Mouse (Mus musculus) spleen, postnatal 4 days (tissue): ENCODE data around the gene Syngr4.
"Not testable (repeated sequence)": the region's sequence is repeated elsewhere in the genome, so short reads cannot be mapped to it uniquely, and the experiment has no call there.

Experiments used
- DNase-seq, 2 experiments: peaks; one replicate each; pipeline ENCODE4 v3.0.0; 2022; ENCODE audit warnings: low spot score in 2 of 2

Gene Syngr4

DNA sequence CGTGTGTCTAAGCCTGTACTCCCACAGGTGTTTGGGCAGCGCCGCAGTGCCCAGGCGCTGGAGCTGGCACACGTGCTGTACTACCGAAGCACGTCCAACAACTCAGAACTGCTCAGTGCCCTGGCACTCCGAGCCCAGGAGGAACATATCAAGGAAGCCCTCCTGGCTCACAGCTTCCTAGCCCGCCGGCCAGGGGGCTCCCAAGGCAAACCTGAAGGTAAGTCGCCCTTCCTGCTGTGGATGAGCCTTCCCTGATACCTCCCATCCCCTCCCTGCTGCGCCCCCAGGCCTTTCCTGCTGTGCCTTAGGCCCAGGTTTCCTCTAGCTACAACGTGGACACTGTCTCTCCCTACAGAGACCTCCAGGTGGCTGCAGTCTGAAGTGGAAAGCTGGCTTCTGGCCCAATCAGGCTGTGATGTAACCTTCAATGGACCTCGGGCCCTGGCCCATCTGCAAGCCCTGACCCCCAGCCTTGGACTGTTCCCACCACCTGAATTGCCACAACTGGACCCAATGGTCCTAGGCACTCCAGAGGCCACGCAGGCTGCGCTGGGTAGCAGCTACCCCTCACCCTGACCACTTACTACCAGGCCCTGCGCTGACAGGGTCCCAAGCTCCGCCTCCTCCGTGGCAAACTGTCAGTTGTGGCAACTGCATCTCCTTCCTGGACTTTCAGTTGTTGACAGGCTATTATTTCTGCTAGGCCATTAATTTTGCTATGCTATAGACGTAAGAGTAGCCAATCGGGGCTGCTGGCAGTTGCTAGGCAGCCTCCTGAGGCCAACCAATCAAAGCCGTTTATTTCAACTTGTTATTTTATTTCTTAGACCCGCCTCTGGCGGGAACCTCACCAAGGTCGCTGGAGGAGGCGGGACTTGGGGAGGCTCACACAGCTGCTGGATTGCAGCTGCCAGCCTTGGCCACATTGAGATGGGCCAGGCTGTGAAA is 19.8 kb upstream of the Syngr4 start:
- DNase-seq: peak; percentile 82 to 86

DNA sequence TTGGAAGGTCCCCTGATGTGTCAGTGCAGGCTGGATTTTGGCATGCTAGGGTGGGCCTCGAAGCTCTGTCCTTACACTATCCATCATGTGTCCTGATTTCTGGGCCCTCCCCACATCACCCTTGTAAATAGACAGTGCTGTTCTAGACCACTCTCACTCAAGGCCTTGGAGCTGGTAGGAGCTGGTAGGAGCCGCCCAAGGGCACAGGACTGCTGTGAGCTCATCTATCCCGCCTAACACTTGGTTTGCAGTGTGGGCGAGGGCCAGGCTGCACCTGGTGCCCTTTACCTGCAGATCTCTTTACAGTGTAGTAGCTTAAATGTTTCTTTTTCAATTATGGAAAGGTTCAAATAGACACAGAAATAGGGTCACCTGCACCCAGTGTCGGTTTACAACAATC is 18.5 kb upstream of the Syngr4 start:
- no peak for DNase-seq

DNA sequence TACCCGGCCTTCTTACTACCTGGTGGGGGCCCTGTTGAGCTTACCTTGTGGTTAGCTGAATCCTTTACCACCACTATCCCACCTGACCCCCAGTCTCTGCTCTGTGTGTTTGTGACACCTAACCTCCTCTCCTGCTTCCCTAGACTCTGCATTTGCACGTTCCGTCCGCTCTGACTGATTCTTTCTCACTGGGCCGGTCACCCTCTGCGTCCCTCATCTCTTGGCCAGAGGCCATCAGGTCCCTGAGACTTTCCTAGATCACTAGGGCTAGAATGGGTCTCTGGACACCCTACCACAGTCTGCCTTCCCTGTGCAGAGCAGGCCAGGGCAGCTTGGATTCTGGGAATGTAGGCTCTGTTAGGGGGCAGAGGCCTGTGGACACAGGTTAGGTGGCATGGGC is 17.6 kb upstream of the Syngr4 start:
- no peak for DNase-seq

DNA sequence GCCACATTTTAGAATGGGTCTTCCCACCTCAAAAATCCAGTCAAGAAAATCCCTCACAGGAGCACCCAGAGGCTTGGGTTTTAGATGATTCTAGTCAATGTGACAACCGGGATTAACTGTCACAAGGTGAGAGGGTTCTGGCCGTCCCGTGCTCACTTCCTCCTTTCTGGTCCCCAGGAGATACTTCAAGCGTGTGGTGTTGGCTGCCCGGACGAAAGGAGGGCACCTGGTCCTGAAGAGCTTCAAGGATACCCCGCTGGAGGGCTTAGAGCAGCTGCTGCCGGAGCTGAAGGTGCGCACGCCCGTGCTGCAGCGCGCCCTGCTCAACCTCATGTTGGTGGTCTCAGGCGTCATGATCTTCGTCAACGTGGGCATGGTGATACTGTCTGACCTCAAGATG is 12.6 kb upstream of the Syngr4 start:
- no peak for DNase-seq

DNA sequence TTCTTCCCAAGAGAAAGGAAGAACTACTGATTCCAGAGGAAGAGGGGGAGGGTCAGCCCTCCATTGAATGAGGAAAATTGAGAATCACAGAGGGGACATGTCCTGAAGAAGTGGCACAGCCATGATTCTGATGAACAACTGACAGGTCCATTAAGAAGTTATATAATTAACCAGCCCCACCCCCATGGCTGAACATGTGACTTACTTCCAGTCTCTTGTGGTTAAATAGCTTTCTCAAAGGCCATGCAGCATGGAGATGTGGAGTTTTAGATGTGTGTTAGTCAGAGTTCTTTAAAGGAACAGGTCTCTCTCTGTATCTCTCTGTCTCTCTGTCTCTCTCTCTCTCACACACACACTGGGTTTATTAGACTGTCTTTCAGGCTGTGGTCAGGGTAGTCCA is 11.9 kb upstream of the Syngr4 start:
- no peak for DNase-seq

DNA sequence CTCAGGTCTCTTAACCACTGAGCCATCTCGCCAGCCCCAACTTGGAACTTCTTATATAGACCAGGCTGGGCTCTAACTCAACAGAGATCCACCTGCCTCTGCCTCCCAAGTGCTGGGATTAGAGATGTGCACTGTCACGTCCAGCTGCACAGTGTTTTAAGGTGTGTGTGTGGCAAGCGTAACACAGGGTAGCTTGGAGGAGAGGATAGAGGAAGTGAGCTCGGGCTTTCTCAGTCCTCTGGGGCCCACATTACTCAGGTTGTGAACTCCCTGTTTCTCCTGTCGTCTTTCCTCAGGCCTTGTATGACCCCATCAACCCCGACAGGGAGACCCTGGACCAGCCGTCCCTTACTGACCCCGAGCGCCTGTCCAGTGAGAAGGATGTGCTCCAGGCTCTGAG is 10.1 kb upstream of the Syngr4 start:
- DNase-seq: no peak

DNA sequence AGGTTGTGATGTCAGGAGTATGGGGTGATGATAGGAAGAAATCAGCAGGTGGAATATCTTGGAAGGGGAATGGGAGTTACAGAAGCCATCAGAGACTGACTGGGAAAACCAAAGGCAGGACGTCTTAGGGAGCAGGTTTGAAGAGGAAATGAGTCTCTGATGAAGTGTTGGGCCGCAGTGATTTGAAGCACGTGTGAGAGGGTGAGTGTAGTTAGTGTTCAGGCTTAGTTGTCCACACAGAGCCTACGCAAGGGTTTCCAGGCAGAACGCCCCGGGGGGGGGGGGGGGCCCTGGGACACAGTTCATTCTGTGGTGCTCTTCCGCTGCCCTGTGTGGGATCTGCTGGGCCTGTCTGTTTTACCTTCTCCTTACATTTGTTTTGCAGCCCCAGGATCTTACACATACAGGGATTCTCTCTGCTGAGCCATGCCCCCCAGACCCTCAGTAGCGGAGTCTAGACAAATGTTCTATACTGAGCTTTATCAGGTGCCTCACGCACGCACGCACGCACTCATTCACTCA is 6.0 kb upstream of the Syngr4 start:
- DNase-seq: no peak

DNA sequence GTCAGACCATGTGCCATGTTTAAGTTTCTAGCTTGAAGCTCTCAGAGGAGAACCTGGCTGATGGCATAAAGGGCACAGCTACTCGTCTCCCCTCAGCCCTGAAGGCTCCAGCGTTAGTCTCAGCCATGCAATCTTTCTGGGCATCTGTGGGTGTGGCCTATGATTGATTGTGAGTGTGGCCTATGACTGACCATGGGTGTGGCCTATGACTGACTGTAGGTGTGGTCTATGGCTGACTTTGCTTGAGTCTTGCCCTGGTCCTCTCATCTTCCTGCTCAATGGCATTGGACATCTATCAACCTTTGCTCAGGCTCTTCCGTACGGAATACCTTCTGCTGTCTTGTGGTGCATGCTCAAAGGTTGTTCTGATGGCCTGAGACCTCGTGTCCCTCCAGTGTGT is 5.0 kb upstream of the Syngr4 start:
- peak in 1 of 2 experiments; percentile 61 for DNase-seq

DNA sequence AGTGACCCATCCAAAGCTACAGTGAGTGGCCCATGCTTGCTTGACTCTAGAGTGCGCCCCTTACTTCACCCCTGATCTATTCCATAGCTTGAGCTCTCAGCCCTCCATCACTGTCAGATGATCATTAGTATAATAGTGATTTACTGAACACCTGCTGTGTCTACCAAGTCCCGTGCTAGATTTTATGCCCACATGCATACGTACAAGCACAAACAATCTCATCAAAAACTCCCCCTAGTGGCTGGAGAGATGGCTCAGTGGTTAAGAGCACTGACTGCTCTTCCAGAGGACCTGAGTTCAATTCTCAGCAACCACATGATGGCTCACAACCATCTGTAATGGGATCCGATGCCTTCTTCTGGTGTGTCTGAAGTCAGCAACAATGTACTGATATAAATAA is 1.6 kb upstream of the Syngr4 start:
- DNase-seq: not testable (repeated sequence)

DNA sequence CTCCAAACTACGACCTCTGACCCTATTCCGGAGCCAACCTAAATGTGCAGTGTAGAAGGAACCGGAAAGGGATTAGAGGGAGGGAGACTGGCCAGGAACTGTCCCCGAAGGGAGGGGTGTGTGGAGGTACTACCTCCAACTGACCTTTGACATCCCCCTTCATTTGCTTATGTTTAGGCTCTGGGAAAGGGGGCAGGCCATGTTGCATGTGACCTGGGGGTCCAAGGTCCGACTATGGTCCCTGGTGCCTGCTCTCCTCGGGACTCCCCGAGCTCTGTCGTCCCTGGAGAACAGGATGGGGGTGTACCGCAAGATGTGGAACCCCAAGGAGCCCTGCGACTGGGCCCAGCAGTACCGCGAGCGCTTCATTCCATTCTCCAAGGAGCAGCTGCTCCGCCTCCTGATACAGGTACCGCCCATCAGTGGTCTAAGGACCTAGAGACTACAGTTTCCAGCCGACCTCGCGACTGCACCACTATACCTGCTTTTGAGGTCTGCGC is 794 bp upstream of the Syngr4 start:
- peak; percentile 60 to 83 for DNase-seq

DNA sequence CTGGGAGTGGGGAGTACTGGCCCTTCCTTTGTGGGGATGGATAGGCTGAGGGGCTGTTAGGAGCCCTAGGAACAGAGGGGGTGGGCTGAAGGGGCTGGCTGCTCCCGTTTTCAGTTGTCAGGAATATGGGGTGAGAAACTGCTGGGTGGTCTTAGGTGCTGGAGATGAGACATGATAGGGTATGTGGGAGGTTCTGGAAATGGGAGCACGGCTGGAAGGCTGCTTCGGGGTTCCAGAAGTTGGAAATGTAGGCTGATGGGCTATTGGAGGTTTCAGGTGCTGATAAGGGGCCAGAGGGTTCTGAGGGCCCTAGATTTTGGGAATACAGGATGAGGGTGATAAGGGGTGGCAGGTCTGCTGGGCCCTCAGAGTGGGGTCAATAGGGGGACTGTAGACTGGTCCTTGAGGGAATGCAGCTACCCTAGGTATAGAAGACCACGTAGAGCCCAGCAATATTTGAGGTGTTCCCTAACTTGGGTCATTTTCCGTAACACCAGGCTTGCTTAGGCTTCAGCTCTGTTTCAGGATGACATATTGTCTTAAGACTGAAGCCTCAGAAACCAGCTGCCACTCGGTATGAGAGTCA is 490 bp downstream of the Syngr4 start:
- no peak for DNase-seq

DNA sequence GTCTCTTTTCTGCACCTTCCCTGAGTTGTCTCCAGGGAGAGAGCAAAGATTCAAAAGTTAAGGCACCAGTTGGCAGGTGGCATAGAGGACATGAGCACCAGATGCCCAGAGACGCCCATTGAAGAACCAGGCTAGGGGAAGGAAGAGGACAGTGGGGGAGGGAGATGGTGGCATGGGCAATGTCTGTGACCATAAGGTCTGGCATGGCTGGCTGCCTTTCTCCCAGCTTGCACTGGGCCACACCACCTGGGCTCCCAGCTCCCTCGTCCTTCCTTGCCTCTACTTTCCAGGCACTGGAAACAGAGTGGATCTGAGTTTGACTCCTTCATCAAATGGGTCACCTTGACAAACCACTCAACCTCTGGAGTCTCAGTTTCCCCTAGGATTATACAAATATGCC is 3.9 kb downstream of the Syngr4 start:
- no peak for DNase-seq

DNA sequence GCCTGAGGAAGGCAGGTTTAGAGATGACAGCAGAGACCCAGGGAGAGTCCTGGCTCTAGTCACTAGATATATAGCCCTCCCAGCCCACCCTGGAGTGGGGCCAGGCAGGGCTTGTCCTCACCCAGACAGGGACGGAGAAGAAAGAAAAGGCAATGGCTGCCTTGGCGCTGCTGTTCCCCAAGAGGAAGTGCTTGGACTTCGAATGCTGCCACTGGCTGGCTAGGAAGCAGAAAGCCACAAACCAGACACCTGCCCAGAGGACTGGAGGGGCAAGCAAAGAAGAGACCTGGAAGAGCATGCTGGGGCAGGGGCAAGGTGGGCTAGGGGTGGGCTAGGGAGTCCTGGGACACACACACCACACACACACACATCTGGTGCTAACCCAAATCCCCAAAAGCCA is 9.3 kb downstream of the Syngr4 start:
- no peak for DNase-seq

DNA sequence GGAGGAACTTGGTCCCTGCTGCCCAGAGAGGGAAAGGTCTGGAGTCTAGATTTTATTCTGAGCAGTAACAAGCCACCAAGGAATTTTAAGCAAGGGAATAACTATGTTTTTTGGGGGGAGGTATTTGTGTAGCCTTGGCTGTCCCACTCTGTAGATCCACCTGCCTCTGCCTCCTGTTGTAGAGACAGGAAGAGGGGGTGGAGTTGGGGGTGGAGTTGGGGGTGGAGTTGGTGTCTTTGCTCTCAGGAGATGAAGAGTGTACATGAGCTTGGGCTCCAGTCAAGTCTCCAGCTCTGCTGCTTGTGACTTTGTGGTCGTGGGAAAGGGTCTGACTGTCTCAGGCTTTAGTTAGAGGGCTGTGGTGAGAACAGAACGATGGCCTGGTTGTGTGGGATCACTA is 15.5 kb downstream of the Syngr4 start:
- no peak for DNase-seq

DNA sequence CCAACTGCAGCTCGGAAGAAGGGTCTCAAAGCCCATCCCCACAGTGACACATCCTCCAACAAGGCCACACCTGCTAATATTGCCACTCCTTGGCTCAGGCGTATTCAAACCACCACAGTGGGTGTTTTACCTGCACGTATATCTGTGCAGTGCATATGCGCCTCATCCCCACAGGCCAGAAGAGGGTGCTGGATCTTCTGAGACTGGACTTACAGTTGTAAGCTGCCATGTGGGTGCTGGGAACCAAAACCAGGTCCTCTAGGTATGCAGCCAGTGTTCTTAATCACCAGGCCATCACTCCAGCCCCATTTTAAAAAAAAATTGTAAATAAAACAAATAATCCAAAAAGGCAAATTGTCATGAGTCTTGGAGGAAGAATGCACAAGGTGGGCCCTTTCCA is 16.0 kb downstream of the Syngr4 start:
- no peak for DNase-seq

DNA sequence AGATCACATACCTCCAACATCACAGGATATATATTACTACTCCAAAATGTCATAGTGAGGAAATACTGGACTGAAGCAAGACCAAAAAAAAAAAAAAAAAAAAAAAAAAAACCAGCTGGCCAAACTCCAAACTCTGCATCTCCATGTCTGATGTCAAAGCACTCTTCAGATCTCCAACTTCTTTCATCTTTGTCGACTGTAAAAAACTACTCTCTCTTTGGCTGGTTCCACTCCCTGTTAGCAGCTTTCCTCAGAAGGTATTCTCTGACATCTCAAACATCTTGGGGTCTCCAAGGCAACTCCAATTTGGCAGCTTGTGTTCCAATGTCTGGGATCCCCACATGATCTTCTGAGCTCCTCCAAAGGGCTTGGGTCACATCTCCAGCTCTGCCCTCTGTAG is 18.2 kb downstream of the Syngr4 start, which contains the start of gene Grin2d:
Gene Grin2d (minus strand): TSS at position 101 of the 400 bp plus-strand sequence.
- not testable (repeated sequence) for DNase-seq

DNA sequence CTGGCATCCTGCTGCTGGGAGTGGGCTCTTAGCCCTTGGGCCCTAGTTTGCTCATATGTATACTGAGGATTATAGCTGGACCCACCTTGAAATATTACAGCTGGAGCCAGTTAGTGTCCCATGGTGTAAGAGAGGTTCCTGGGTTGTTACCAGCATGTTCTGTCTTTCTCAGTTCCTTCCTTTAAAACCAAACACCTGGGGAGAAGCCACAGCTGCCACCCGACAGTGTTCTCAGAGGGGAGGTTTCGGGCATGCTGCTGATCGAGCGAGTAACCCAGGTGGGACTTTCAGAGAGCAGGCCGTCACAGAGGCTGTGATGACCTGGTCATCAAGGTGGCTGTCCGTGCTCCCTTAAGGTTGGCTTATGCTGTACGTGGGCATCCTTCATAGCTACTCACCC is 19.6 kb downstream of the Syngr4 start:
- no peak for DNase-seq

DNA sequence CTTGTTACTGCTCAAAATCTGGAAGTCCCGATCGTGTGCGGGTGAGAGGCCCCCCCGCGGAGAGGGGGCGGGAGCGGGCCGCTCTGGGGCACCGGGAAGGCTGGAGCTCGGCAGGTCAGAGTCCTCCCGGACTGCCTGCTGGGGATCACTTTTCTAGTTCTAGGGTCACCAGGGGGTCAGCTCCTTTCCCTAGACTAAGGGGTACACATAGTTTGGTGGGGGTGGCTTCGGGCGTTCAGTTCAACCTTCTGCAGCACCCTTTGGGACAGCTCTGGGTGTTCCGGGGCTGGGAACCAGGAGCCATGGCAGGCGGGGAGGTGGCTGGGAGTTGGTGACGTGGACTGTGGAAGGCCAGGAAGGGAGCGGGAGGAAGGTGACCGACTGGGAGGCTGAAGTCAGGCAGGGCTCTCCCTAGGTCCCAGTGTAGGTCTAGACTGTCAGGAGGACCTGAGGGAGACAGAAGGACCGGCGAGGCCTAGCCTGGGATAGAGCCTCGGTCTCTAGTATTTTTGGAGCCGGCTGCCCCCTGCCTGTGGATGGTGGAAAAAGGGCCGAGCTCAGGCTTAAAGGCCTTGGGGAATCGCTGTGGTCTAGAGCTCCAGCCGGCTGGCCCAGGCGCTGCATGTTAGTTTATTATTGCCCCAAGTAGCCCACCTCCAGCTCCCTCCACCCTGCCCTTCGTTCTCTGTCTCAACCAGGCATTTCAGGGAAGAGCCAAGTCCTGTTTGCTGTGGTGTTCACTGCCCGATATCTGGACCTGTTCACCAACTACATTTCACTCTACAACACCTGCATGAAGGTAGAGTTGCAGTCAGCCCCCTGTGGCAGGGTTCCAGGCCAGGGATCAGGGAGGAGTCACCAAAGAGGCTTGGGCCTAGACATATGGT is 23.2 kb downstream of the Syngr4 start:
- DNase-seq: peak; percentile 65 to 86

DNA sequence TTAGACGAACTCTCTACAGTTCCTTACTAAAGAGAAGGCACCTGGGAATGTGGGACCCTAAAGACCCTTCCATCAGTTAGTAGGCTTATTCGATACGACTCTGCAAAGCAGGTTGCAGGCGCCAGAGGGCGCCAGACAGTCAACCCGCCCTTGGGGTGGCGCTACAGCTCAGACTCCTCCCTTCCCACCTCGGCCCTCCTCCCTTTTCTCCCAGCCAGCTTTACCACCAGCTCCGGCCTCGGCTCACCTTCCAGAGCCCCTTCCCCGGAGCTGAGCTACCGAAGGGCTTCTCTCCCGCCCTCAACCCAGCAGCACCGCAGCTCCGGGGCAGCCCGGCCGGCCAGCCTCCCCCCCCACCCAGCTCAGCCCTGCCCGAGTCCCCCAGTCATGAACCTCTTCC is 23.9 kb downstream of the Syngr4 start, which contains the start of gene Kdelr1:
Gene Kdelr1 (plus strand): TSS at position 149 of the 400 bp plus-strand sequence.
- DNase-seq: peak; percentile 89 to 96

DNA sequence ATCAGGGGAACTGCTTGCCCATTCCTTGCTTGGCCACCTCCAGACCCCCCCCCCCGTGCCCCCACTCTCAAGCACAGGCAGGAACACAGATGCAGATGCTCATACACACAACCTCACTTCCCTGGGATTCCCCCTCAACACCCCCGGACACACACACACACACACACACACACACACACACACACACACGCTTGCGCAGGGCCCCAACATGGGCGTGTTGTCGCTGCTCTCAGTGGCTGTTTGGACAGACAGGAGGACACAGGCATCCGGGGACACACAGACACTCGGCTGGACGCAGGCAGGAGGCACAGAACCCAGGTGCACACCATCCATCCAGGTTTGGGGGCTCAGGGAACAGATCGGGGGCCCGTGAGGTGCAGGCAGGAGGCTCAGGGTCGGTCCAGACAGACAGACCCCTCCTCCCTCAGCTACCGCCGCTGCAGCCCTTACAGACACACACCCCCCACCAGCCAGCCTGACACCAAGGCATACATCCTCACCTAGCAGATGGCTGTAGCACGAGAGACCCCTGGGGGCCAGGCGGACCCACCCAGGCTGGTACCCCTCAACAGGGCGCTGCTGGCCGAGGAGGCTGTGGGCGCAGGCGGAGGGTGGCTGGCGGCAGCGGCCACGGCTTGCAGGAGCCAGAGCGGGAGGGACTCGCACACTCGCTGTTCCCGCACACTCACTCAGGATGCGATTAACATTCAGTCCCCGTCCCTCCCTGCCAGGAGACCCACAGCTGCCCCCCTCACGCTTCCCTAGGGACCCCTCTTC is 26.0 kb downstream of the Syngr4 start:
- DNase-seq: no peak

DNA sequence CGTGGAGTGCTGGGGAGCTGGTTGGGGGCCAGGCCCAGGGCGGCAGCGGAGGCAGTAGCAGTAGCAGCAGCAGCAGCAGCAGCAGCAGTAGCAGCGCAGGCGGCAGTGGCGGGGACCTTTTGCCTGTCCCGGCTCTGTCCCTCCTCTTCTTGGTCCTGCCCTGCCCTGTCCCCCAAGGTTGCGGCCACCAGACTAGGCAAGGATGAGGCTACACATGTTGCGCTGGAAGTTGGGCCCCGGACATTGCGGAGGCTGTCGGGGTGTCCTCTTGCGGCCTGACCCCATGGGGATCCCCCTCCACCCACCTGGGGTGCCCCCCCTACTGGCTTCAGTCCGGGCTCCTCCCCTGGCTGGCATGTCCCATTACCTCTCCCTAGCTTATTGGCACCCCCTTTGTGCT is 26.7 kb downstream of the Syngr4 start:
- no peak for DNase-seq
